Mouse (Mus musculus): Measurements from ENCODE around the gene Wwp2. TPM values are rescaled to one million over a fixed set of nuclear protein-coding genes. Genes with fewer than 3 reads are reported as not detected.

The Wwp2 gene
- polyA plus RNA-seq, 1 experiment from 2014 or later, result 28.5 TPM

DNA sequence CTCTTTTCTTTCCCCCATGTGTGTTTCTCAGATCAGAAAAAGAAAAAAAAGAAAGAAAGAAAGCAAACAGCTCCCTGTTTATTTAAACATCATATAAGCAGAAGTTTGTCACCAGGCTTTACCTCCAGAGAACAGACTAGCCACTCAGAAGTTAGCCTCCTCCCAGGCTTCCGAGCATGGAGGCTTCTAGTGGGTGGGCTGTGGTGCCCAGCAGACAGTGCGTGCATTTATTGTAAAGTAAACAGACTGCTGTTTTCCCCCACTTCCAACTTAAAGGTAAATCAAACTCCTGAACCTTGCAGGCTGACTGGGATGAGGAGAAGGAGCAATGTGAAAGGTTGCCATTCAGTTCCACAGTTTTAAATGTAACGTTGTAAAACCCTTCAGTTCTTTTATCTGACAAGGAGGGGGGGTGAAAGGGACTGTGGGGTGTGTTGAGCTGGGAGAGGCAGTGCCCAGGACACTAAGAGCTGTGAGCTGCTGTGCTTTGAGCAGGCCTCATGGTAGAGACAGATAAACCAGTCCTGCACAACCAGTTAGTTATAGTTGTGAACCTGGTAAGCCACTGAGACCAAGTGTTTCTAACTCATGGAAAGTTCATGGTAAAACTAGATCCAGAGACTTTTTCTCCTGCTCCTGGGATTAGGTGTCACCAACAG, 29.3 kb downstream of the Wwp2 start:
- no peaks in the 10 kb centered on the region for H3K27me3 ChIP-seq (ENCODE audit: control insufficient read depth, insufficient read depth, low read length)
- H3K9me3 ChIP-seq (ENCODE audit: control insufficient read depth, low read length), result no peaks in the 10 kb centered on the region
- no peak overlapping the region for H3K9ac ChIP-seq (ENCODE audit: low read length)
- 65% methylated on average over 3 of the region's 3 CpGs for WGBS
- H3K4me3 ChIP-seq (ENCODE audit: control insufficient read depth in 1 of 2, insufficient read depth in 1 of 2, low read depth in 1 of 2, low read length in 2 of 2), result no peak overlapping the region
- H3K4me2 ChIP-seq (ENCODE audit: low read length), result no peak overlapping the region
- ATAC-seq (ENCODE audit: insufficient number of reproducible peaks, insufficient read depth, low FRiP score, low read depth), result no peak
- H3K27ac ChIP-seq (replicated peaks in 1 of 2; ENCODE audit: control insufficient read depth in 1 of 2, insufficient read depth in 1 of 2, low read depth in 2 of 2, low read length in 2 of 2), result no peak overlapping the region
- H3K4me1 ChIP-seq (ENCODE audit: control insufficient read depth in 2 of 2, insufficient read depth in 2 of 2, low read length in 2 of 2), result no peaks in the 10 kb centered on the region
- peaks cover 23% of the 10 kb centered on the region for H3K36me3 ChIP-seq (ENCODE audit: control insufficient read depth, insufficient read depth, low read length)

DNA sequence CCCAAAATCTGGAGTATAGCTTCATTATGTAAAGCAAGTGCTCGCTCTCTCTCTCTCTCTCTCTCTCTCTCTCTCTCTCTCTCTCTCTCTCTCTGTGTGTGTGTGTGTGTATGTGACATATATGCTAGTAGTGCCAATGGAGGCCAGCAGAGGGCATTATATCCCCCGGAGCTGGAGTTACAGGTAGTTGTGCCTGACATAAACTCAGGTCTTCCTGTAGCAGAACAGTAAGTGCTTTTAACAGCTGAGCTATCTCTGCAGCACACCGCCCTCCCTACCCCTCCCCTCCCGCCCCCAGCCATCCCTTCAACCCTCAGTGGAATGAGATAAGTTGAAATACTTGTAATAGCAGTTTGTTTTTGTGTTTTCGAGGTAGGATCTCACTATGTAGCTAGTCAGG, 30.5 kb downstream of the Wwp2 start:
- H3K4me2 ChIP-seq (ENCODE audit: low read length), result no peak overlapping the region
- WGBS, result 80% methylated on average over 5 of the region's 5 CpGs
- H3K36me3 ChIP-seq (ENCODE audit: control insufficient read depth, insufficient read depth, low read length), result peaks cover 11% of the 10 kb centered on the region; the same call in 1 of the 2 replicates

DNA sequence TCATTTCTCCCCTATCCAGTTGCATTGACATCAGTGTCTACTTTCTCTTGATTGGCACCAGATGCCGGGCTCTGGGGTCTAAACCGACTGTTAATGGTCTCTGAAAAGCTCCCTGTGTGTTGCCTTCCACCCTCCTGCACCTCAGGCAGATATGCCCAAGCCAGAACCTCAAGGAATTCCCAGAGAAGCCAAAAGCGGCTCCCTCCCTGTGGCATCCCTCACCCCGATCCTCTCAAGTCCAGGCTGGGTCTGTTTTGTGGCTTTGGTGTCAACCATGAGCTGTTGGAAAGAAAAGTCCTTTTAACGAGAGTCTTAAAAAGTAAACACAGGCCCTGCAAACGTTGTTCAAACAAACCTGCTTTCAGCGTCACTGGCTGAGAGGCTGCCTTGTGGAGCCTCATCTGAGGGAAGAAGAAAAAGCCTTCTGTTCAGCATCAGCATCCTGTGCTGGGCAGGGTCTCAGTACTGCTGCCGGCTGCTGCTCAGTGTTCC, 32.7 kb downstream of the Wwp2 start:
- H3K4me3 ChIP-seq (ENCODE audit: control insufficient read depth in 1 of 2, insufficient read depth in 1 of 2, low read depth in 1 of 2, low read length in 2 of 2), result no peak overlapping the region
- peaks cover 0 to 3% of the 10 kb centered on the region in 2 experiments; a peak in 2 of 4 replicates for H3K4me1 ChIP-seq (ENCODE audit: control insufficient read depth in 2 of 2, insufficient read depth in 2 of 2, low read length in 2 of 2)
- 0 out of 4 replicates have a peak overlapping the region, but pooled peaks of 1 of the 2 experiments have one; percentile 19 for H3K27ac ChIP-seq (replicated peaks in 1 of 2; ENCODE audit: control insufficient read depth in 1 of 2, insufficient read depth in 1 of 2, low read depth in 2 of 2, low read length in 2 of 2)
- 0 out of 2 replicates have a peak, but pooled peaks cover 2% of the 10 kb centered on the region for H3K36me3 ChIP-seq (ENCODE audit: control insufficient read depth, insufficient read depth, low read length)
- H3K9me3 ChIP-seq (ENCODE audit: control insufficient read depth, low read length), result no peaks in the 10 kb centered on the region
- ATAC-seq (ENCODE audit: insufficient number of reproducible peaks, insufficient read depth, low FRiP score, low read depth), result no peak
- H3K4me2 ChIP-seq (ENCODE audit: low read length), result no peak overlapping the region
- H3K9ac ChIP-seq (ENCODE audit: low read length), result no peak overlapping the region
- 58% methylated on average over 8 of the region's 8 CpGs for WGBS
- H3K27me3 ChIP-seq (ENCODE audit: control insufficient read depth, insufficient read depth, low read length), result no peaks in the 10 kb centered on the region

More for the DNA sequence above, 30.5 kb downstream of the Wwp2 start:
- Histone ChIP-seq H3K4me1 (ENCODE audit: control insufficient read depth in 2 of 2, insufficient read depth in 2 of 2, low read length in 2 of 2) (no peaks in the 10 kb centered on the region), H3K4me3 (ENCODE audit: control insufficient read depth in 1 of 2, insufficient read depth in 1 of 2, low read depth in 1 of 2, low read length in 2 of 2) (no peak overlapping the region), H3K9me3 (ENCODE audit: control insufficient read depth, low read length) (no peaks in the 10 kb centered on the region), H3K27ac (replicated peaks in 1 of 2; ENCODE audit: control insufficient read depth in 1 of 2, insufficient read depth in 1 of 2, low read depth in 2 of 2, low read length in 2 of 2) (no peak overlapping the region), H3K9ac (ENCODE audit: low read length) (no peak overlapping the region), H3K27me3 (ENCODE audit: control insufficient read depth, insufficient read depth, low read length) (no peaks in the 10 kb centered on the region)
- ATAC-seq (ENCODE audit: insufficient number of reproducible peaks, insufficient read depth, low FRiP score, low read depth), result no peak

- WGBS, result 73% methylated on average over 5 of the region's 5 CpGs
- H3K9me3 ChIP-seq (ENCODE audit: control insufficient read depth, low read length), result no peaks in the 10 kb centered on the region
- H3K27me3 ChIP-seq (ENCODE audit: control insufficient read depth, insufficient read depth, low read length), result no peaks in the 10 kb centered on the region
- no peak for ATAC-seq (ENCODE audit: insufficient number of reproducible peaks, insufficient read depth, low FRiP score, low read depth)
- peaks cover 0 to 3% of the 10 kb centered on the region in 2 experiments; a peak in 2 of 4 replicates for H3K4me1 ChIP-seq (ENCODE audit: control insufficient read depth in 2 of 2, insufficient read depth in 2 of 2, low read length in 2 of 2)
- H3K4me2 ChIP-seq (ENCODE audit: low read length), result no peak overlapping the region
- H3K4me3 ChIP-seq (ENCODE audit: control insufficient read depth in 1 of 2, insufficient read depth in 1 of 2, low read depth in 1 of 2, low read length in 2 of 2), result no peak overlapping the region
- H3K27ac ChIP-seq (replicated peaks in 1 of 2; ENCODE audit: control insufficient read depth in 1 of 2, insufficient read depth in 1 of 2, low read depth in 2 of 2, low read length in 2 of 2), result no peak overlapping the region
- no peak overlapping the region for H3K9ac ChIP-seq (ENCODE audit: low read length)
- 0 out of 2 replicates have a peak, but pooled peaks cover 2% of the 10 kb centered on the region for H3K36me3 ChIP-seq (ENCODE audit: control insufficient read depth, insufficient read depth, low read length)
Observed at GRCm38 (mm10) chr8:107470302-107470701, 34.1 kb downstream of the Wwp2 start.

DNA sequence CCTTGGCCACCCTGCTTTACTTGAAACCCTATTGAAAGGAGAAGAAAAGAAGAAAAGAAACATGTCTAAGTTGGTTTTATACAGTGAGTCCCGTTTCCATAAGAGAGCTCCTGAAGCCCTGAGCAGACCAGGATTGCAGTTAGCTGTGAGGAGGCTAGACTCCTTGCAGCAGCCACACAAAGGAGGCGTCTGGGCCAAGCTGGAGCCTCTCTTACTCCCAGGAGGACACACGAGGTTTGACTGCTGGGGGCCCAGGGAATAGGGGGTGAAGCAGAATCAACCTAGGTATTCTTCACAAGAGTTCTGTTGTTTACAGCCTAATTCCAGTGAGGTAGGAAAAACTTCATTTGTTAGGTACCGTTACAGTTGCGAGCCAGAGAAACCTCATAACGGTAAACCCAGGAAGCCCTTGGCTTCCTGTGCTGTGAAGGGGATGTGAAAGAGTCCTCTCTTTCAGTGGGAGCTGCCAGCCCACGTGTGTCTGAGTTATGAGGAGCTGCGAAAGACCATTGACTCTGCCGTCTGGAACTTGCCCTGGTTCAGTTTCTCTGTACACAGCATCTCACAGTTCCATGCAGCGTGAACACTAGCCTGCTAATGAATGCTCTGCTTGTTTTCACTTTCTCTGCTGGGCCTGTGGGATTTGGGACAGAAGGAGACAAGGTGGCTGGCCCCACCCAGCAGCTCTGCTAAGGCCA, 36.4 kb downstream of the Wwp2 start:
- 65% methylated on average over 10 of the region's 10 CpGs for WGBS
- no peak for ATAC-seq (ENCODE audit: insufficient number of reproducible peaks, insufficient read depth, low FRiP score, low read depth)
- Histone ChIP-seq H3K9me3 (ENCODE audit: control insufficient read depth, low read length) (no peaks in the 10 kb centered on the region), H3K9ac (ENCODE audit: low read length) (no peak overlapping the region), H3K27me3 (ENCODE audit: control insufficient read depth, insufficient read depth, low read length) (no peaks in the 10 kb centered on the region), H3K36me3 (ENCODE audit: control insufficient read depth, insufficient read depth, low read length) (0 out of 2 replicates have a peak, but pooled peaks cover 2% of the 10 kb centered on the region), H3K4me1 (ENCODE audit: control insufficient read depth in 2 of 2, insufficient read depth in 2 of 2, low read length in 2 of 2) (peaks cover 0 to 3% of the 10 kb centered on the region in 2 experiments; a peak in 2 of 4 replicates), H3K27ac (replicated peaks in 1 of 2; ENCODE audit: control insufficient read depth in 1 of 2, insufficient read depth in 1 of 2, low read depth in 2 of 2, low read length in 2 of 2) (no peak overlapping the region), H3K4me3 (ENCODE audit: control insufficient read depth in 1 of 2, insufficient read depth in 1 of 2, low read depth in 1 of 2, low read length in 2 of 2) (no peak overlapping the region), H3K4me2 (ENCODE audit: low read length) (no peak overlapping the region)

DNA sequence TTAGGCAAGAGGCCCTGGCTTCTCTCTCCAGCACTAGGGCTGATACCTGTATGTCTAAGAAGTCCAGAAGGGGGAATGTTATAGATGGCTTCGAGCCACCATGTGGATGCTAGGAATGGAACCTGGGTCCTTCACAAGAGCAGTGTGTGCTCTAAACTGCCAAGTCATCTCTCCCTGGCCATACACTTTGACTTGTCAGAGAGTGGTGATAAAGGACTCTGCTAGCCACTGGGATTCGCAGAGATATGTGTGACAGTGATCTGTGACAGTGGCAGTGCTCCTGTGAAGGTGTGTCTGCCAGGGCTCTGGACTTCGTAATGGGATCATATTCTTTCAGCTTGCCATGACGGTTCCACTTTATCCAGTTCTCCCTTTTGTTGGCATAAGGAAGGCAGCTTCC, 37.2 kb downstream of the Wwp2 start:
- H3K27me3 ChIP-seq (ENCODE audit: control insufficient read depth, insufficient read depth, low read length), result no peaks in the 10 kb centered on the region
- H3K4me3 ChIP-seq (ENCODE audit: control insufficient read depth in 1 of 2, insufficient read depth in 1 of 2, low read depth in 1 of 2, low read length in 2 of 2), result no peak overlapping the region
- H3K36me3 ChIP-seq (ENCODE audit: control insufficient read depth, insufficient read depth, low read length), result 0 out of 2 replicates have a peak, but pooled peaks cover 2% of the 10 kb centered on the region
- no peak for ATAC-seq (ENCODE audit: insufficient number of reproducible peaks, insufficient read depth, low FRiP score, low read depth)
- H3K4me1 ChIP-seq (ENCODE audit: control insufficient read depth in 2 of 2, insufficient read depth in 2 of 2, low read length in 2 of 2), result peaks cover 0 to 3% of the 10 kb centered on the region in 2 experiments; a peak in 2 of 4 replicates
- WGBS, result 49% methylated on average over 4 of the region's 4 CpGs
- H3K27ac ChIP-seq (replicated peaks in 1 of 2; ENCODE audit: control insufficient read depth in 1 of 2, insufficient read depth in 1 of 2, low read depth in 2 of 2, low read length in 2 of 2), result no peak overlapping the region
- H3K9me3 ChIP-seq (ENCODE audit: control insufficient read depth, low read length), result no peaks in the 10 kb centered on the region
- H3K4me2 ChIP-seq (ENCODE audit: low read length), result no peak overlapping the region
- no peak overlapping the region for H3K9ac ChIP-seq (ENCODE audit: low read length)

DNA sequence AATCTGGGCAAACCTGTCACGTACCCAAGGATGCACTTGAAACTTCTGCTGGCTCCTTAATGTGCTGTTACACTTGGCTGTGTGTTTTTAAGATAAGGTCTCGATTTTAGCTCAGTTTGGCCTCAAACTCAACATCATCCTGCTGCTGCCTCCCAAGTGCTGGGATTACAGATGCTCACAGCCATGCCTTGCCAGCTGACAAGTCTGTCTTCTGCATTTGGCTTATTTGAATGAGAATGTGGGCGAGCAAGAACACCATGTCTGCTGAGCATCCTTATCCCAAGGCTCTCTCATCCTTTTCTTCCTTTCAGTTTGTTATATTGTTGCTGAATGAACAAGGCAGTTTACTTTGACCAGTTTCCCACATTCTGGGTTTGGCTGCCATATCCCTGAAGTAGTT, 39.4 kb downstream of the Wwp2 start:
- Histone ChIP-seq H3K36me3 (ENCODE audit: control insufficient read depth, insufficient read depth, low read length) (0 out of 2 replicates have a peak, but pooled peaks cover 2% of the 10 kb centered on the region), H3K4me3 (ENCODE audit: control insufficient read depth in 1 of 2, insufficient read depth in 1 of 2, low read depth in 1 of 2, low read length in 2 of 2) (no peak overlapping the region), H3K9ac (ENCODE audit: low read length) (no peak overlapping the region), H3K4me1 (ENCODE audit: control insufficient read depth in 2 of 2, insufficient read depth in 2 of 2, low read length in 2 of 2) (peaks cover 0 to 3% of the 10 kb centered on the region in 2 experiments; a peak in 2 of 4 replicates), H3K9me3 (ENCODE audit: control insufficient read depth, low read length) (no peaks in the 10 kb centered on the region), H3K4me2 (ENCODE audit: low read length) (no peak overlapping the region), H3K27ac (replicated peaks in 1 of 2; ENCODE audit: control insufficient read depth in 1 of 2, insufficient read depth in 1 of 2, low read depth in 2 of 2, low read length in 2 of 2) (no peak overlapping the region), H3K27me3 (ENCODE audit: control insufficient read depth, insufficient read depth, low read length) (no peaks in the 10 kb centered on the region)
- 69% methylated on average over 3 of the region's 3 CpGs for WGBS
- no peak for ATAC-seq (ENCODE audit: insufficient number of reproducible peaks, insufficient read depth, low FRiP score, low read depth)
